Mouse (Mus musculus) ES-E14 (cell line): Measurements from ENCODE around the gene Mybbp1a. TPM values are rescaled to one million over a fixed set of nuclear protein-coding genes. Genes with fewer than 3 reads are reported as not detected.
"Not testable (repeated sequence)": the region's sequence is repeated elsewhere in the genome, so short reads cannot be mapped to it uniquely, and the experiment has no call there.

Source experiments
- DNase-seq: peaks from one replicate; pipeline ENCODE4 v3.0.0-alpha.2; 2013; ENCODE audit warnings: low read depth, low spot score
- H3K27ac ChIP-seq: 2 replicates; pipeline ENCODE4 v1.5.1; 2012; ENCODE audit warnings: low read depth, mild to moderate bottlenecking, low read length, moderate library complexity, mixed read lengths; ENCODE audit not compliant: poor library complexity, insufficient read depth, severe bottlenecking
- H3K36me3 ChIP-seq: 2 replicates; pipeline ENCODE4 v1.6.1; 2012; ENCODE audit warnings: mild to moderate bottlenecking, low read length, moderate library complexity, mixed read lengths; ENCODE audit not compliant: control insufficient read depth, poor library complexity, insufficient read depth, severe bottlenecking
- H3K4me1 ChIP-seq, 2 experiments: fragments of 150-350 bp in 1 of 2; sonication (generic) in 1 of 2; 2 replicates each; pipeline ENCODE4 v1.6.1; 2012; ENCODE audit warnings: low read length in 2 of 2, mild to moderate bottlenecking in 1 of 2, mixed read lengths in 1 of 2; ENCODE audit not compliant: control insufficient read depth in 2 of 2, insufficient read depth in 2 of 2, poor library complexity in 1 of 2
- H3K4me3 ChIP-seq, 2 experiments: fragments of 150-350 bp in 1 of 2; sonication (generic) in 1 of 2; 2 replicates each; pipeline ENCODE4 v1.5.1; 2012; ENCODE audit warnings: low read length in 2 of 2, low read depth in 1 of 2, mild to moderate bottlenecking in 1 of 2, mixed read lengths in 1 of 2; ENCODE audit not compliant: insufficient read depth in 1 of 2, poor library complexity in 1 of 2, severe bottlenecking in 1 of 2
- H3K9ac ChIP-seq: 2 replicates; pipeline ENCODE4 v1.6.1; 2012; ENCODE audit warnings: low read depth, mild to moderate bottlenecking, low read length, mixed read lengths; ENCODE audit not compliant: poor library complexity, insufficient read depth, severe bottlenecking
- H3K9me3 ChIP-seq: fragments of 150-350 bp; sonication (generic); 2 replicates; pipeline ENCODE4 v1.6.1; 2012; ENCODE audit warnings: low read depth, mild to moderate bottlenecking, low read length; ENCODE audit not compliant: control insufficient read depth, insufficient read depth
- CHD2 ChIP-seq: IDR thresholded peaks from 2 replicates; pipeline ENCODE4 v1.6.1; 2014; ENCODE audit warnings: mild to moderate bottlenecking, low read depth, low read length, inconsistent platforms
- HCFC1 ChIP-seq: IDR thresholded peaks from 2 replicates; pipeline ENCODE4 v1.6.1; 2012; ENCODE audit warnings: low read length, inconsistent platforms, borderline replicate concordance; ENCODE audit not compliant: insufficient read depth
- MAFK ChIP-seq: IDR thresholded peaks from 2 replicates; pipeline ENCODE4 v1.6.1; 2014; ENCODE audit warnings: mild to moderate bottlenecking, low read depth, low read length, inconsistent platforms; ENCODE audit not compliant: insufficient read depth
- ZC3H11A ChIP-seq: IDR thresholded peaks from 2 replicates; pipeline ENCODE4 v1.6.1; 2012; ENCODE audit warnings: low read depth, mild to moderate bottlenecking, inconsistent platforms, low read length, borderline replicate concordance
- ZNF384 ChIP-seq: IDR thresholded peaks from 2 replicates; pipeline ENCODE4 v1.6.1; 2012; ENCODE audit warnings: low read depth, low read length, inconsistent platforms
- in situ Hi-C, 2 experiments: fragments of 600-800 bp; cut with MboI; formaldehyde crosslinking; loops; one replicate each; pipeline ENCODE4 v1.15.1; 2025; ENCODE audit warnings: low sequenced_read_pairs in 2 of 2, inconsistent platforms in 1 of 2; ENCODE audit not compliant: unreplicated experiment in 2 of 2
- total RNA-seq: library from RNA; depleted of rRNA; stranded (reverse); fragments of 300-350 nt; gene quantifications from 2 replicates; pipeline ENCODE4 v1.2.3, GENCODE M21; 2012

Gene Mybbp1a
- total RNA-seq, 1 experiment: 278 TPM

DNA sequence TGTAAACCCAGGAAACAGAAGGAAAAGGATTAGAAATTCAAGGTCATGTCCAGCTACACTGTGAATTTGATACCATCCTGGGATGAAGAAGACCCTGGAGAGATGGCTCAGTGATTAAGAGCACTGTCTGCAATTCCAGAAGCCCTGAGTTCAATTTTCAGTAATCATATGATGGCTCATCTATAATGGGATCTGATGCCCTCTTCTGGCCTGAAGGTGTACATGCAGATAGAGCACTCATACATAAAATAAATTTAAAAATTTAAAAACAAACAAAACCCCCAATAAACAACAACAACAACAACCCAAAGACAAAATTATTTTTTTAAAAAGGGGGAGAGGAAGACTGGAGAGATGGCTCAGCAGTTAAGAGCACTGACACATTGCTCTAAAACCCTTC, 14.3 kb upstream of the Mybbp1a start:
- TF ChIP-seq HCFC1: no peak
- no peak; the same call in 1 of the 2 replicates for TF ChIP-seq ZC3H11A
- TF ChIP-seq MAFK: no peak
- TF ChIP-seq CHD2: no peak
- no peak for TF ChIP-seq ZNF384
- no peaks in the 10 kb centered on the region for H3K36me3 ChIP-seq
- no peak overlapping the region for H3K9ac ChIP-seq
- DNase-seq: no peak
- H3K27ac ChIP-seq: no peak overlapping the region
- no peak overlapping the region for H3K4me3 ChIP-seq
- in situ Hi-C loops: loop anchor here (5.0 to 25.0 kb wide), 2 partner anchors 75 to 215 kb away; partner anchors contain the start of genes 4933427D14Rik (in 1 of the 2), Gm43951 (in 1 of the 2), Med31 (in 1 of the 2) and Txndc17 (in 1 of the 2)
- no peaks in the 10 kb centered on the region for H3K9me3 ChIP-seq
- peaks cover 0 to 8% of the 10 kb centered on the region in 2 experiments; a peak in 2 of 4 replicates for H3K4me1 ChIP-seq

DNA sequence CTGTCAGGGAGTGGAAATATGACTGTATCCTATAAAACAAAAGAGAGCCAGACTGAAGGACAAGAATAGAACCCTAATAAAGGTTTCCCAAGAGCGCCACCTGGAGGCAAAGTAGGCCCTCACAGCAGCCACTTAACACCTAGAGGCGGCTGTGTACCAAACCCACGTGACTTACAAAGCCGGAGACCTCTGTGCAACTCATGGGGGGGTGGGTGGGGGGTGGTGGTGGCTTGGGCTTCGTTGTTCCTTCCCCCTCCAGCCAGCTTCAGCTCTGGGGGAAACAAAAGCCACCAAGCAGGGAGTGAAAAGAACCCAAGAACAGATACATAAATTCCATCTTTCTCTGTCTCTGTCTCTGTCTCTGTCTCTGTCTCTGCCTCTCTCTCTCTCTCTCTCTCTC, 12.5 kb upstream of the Mybbp1a start:
- Histone ChIP-seq H3K9ac (no peak overlapping the region), H3K4me3 (no peak overlapping the region; a peak in 1 of 4 replicates), H3K27ac (no peak overlapping the region), H3K36me3 (no peaks in the 10 kb centered on the region), H3K4me1 (peaks cover 0 to 6% of the 10 kb centered on the region in 2 experiments; a peak in 2 of 4 replicates), H3K9me3 (no peaks in the 10 kb centered on the region)
- TF ChIP-seq ZNF384: no peak
- no peak for TF ChIP-seq HCFC1
- peak; percentile 52; the same call in 1 of the 2 replicates for TF ChIP-seq ZC3H11A
- TF ChIP-seq CHD2: no peak
- DNase-seq: peak; percentile 93
- in situ Hi-C loops: loop anchor here (5.0 to 25.0 kb wide), 2 partner anchors 76 to 216 kb away; partner anchors contain the start of genes 4933427D14Rik (in 1 of the 2), Gm43951 (in 1 of the 2), Med31 (in 1 of the 2) and Txndc17 (in 1 of the 2)

DNA sequence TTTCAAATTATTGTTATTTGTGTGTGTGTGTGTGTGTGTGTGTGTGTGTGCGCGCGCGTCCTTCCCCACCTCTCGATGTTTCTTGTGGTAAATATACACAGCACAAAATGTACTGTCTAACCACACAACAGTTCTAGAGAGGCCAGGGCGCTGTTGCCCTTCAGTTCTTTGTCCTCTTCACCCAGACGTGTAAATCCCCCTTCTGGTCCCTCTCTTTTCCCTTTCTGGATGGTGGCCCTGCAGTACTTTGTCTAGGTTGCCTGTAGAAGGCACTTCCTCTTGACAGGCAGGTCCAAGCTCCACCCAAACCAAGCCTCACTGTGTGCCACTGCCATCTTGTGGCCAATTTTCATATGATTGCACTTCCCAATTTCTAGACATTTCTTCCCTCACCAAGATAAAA, 11.9 kb upstream of the Mybbp1a start:
- peak; percentile 81 for DNase-seq
- Histone ChIP-seq H3K9ac (no peak overlapping the region), H3K27ac (no peak overlapping the region), H3K36me3 (no peaks in the 10 kb centered on the region), H3K4me1 (peaks cover 0 to 5% of the 10 kb centered on the region in 2 experiments; a peak in 2 of 4 replicates), H3K4me3 (peak overlapping the region in 1 of 2 experiments; percentile 41; a peak in 1 of 4 replicates), H3K9me3 (no peaks in the 10 kb centered on the region)
- in situ Hi-C loops: loop anchor here (5.0 to 25.0 kb wide), 2 partner anchors 77 to 217 kb away; partner anchors contain the start of genes 4933427D14Rik (in 1 of the 2), Gm43951 (in 1 of the 2), Med31 (in 1 of the 2) and Txndc17 (in 1 of the 2)
- TF ChIP-seq MAFK (no peak), HCFC1 (0 out of 2 replicates have a peak, but pooled peaks have one; percentile 47), ZNF384 (no peak), ZC3H11A (peak; percentile 89)

DNA sequence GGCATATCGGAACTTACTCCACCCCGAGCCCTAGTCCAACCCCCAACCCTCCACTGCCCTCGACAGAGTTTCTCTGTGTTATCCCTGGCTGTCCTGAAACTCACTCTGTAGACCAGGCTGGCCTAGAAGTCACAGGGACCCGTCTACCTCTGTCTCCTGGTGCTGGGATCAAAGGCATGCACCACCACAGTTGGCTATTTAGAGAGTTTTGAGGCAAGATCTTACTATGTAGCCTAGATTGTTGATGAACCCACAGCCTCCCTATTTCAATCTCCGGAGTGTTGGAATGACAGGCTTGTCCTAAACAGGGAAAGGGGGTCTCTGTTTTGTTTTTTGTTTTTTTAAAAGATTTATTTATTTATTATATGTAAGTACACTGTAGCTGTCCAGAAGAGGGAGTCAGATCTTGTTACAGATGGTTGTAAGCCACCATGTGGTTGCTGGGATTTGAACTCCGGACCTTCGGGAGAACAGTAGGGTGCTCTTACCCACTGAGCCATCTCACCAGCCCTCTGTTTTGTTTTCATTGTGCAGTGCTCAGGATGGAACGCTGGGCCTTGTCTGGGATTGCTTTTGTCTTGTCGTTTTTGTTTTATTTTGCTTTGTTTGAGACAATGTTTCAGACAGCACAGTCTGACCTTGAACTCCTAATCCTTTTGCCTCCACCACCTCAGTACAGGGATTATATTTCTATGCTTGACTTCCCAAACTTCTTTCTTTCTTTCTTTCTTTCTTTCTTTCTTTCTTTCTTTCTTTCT, 10.7 kb upstream of the Mybbp1a start:
- H3K9ac ChIP-seq, H3K9me3 ChIP-seq, H3K4me3 ChIP-seq, H3K27ac ChIP-seq, H3K36me3 ChIP-seq, H3K4me1 ChIP-seq, DNase-seq: not testable (repeated sequence)
- in situ Hi-C loops: loop anchor here (5.0 to 25.0 kb wide), 3 partner anchors 78 to 218 kb away; partner anchors contain the start of genes Med31 (in 2 of the 2), 4933427D14Rik (in 1 of the 2), Gm43951 (in 1 of the 2) and Txndc17 (in 1 of the 2)
